Mouse (Mus musculus) urinary bladder, adult 2 months (tissue): ENCODE measurements around the gene Nrsn2. TPM values are rescaled to one million over a fixed set of nuclear protein-coding genes. Genes with fewer than 3 reads are reported as not detected.

Experiments used
- DNase-seq: peaks from one replicate; pipeline ENCODE4 v3.0.0; 2022; ENCODE audit warnings: low spot score
- polyA plus RNA-seq: library from polyadenylated mRNA; depleted of rRNA; stranded (reverse); fragments of >200 nt; gene quantifications from 2 replicates; pipeline ENCODE4 v1.2.3, GENCODE M21; 2012; rRNA removed

Nrsn2 gene
- not detected in 2 replicates for polyA plus RNA-seq

- no peak for DNase-seq
These were observed at the start of gene Nrsn2 for GRCm38 (mm10) chr2:152376345-152376741. Gene Nrsn2 (minus strand): TSS chr2:152376638.

- DNase-seq = no peak
These were observed 39.3 kb upstream of the Nrsn2 start for GRCm38 (mm10) chr2:152415786-152416185.

- no peak for DNase-seq
These were observed 38.8 kb upstream of the Nrsn2 start, which contains the start of gene 6820408C15Rik for GRCm38 (mm10) chr2:152415287-152415686. Gene 6820408C15Rik (plus strand): TSS chr2:152415587.

- peak; percentile 77 for DNase-seq
These were observed 38.2 kb upstream of the Nrsn2 start, which contains the start of gene Zcchc3 for GRCm38 (mm10) chr2:152414591-152415165. Gene Zcchc3 (minus strand): TSS chr2:152415027.

GRCm38 (mm10) chr2:152413765-152414584 lies 37.5 kb upstream of the Nrsn2 start:
- DNase-seq = peak; percentile 50

DNA sequence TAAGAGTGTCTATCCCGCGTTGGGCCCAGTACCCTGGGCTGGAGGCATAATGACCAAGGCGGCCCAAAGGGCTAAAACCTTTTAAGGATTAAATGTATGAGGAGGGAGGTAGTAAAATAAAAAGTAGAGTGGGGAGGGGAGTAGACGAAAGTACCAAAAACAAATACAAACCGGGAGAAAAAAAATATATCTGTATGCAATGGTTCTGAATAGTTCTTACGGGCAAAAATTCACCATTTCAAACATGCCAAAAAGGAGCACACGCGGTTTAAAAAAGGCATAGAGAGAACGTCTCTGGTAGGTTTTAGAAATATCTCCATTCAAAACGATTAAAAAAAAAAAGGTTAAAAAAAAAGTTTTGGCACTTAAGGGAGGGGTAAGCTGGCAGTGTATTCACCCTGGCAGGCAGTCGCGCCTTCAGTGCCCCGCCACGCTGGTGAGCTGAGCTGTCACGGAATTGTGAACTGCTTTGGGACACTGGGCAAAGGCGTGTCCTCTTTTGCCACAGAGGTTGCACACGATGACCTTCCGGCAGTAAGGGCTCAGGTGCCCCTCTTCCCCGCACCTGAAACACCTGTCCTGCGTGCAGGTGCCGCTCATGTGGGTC lies 36.8 kb upstream of the Nrsn2 start:
- DNase-seq = no peak

DNA sequence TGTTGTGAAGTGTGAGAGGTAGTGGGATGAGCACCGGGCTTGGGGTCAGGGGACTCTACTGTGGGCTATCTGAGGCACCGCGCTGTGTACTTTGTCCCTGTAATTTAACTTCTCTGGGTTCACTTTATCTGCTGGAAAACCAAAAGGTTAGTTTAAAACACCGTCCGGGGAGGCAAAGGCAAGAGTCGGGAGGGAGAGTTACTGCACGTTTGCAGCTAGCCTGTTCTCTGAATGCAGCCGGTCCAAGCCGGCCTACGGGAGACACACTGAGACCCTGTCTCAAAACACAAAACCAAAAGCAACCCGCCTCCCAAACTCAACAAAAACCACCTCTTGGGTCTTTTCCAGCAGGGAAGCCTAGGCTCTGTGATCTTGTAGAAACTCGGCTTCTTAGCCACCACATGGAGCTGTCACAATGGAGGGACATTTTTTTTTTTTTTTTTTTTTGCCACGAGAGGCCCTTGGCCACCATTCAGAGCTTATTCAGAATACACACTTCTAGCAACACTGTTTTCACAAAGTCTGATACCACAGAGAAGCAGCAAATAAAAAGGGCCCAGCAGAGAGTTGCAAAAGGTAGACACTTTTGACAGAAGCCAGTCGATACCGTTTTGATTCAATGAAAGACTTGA lies 36.2 kb upstream of the Nrsn2 start:
- DNase-seq = no peak

DNA sequence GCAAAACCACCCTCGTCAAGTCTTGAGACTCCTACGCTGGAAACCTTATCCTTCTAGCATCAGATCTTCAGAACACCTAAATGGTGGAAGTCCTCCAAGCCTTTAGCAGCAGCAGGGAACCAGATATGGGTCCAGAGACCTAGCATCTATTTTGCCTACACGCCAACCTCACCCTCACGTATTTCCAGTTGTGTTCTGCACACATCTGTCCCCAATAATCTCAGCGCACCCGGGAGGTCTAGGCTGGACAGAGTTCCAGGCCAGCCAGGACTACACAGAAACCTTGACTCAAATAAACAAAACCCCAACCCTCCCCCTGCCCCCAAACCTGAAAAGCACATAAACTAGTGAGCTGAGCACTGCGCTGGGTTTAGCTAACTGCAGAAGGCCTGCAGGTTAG lies 35.0 kb upstream of the Nrsn2 start:
- DNase-seq = no peak

- DNase-seq = no peak
These were observed 34.5 kb upstream of the Nrsn2 start for GRCm38 (mm10) chr2:152410971-152411371.

DNA sequence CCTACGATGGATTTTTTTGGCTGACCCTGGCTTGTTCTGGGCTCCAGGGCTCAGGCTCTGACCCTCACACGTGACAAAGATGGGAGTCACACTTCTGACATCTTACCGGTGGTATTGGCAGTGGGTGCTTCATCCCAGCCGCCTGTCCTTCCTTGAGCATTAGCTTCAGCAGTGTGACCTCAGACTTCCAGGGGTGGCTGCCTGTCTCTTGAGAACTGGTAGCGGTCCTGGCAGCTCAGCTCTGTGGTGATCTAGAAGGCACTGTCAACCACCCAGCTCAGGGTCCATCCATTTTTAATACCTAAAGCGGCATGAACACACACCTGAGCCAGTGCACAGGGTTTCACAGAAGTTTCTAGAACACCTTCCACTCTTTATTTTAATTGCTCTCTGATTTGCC lies 33.3 kb upstream of the Nrsn2 start:
- DNase-seq = no peak

GRCm38 (mm10) chr2:152406126-152406525 lies 29.7 kb upstream of the Nrsn2 start:
- DNase-seq = peak; percentile 70

- DNase-seq = no peak
These were observed 22.7 kb upstream of the Nrsn2 start for GRCm38 (mm10) chr2:152399122-152399542.

GRCm38 (mm10) chr2:152398691-152399090 lies 22.3 kb upstream of the Nrsn2 start:
- peak; percentile 83 for DNase-seq

DNA sequence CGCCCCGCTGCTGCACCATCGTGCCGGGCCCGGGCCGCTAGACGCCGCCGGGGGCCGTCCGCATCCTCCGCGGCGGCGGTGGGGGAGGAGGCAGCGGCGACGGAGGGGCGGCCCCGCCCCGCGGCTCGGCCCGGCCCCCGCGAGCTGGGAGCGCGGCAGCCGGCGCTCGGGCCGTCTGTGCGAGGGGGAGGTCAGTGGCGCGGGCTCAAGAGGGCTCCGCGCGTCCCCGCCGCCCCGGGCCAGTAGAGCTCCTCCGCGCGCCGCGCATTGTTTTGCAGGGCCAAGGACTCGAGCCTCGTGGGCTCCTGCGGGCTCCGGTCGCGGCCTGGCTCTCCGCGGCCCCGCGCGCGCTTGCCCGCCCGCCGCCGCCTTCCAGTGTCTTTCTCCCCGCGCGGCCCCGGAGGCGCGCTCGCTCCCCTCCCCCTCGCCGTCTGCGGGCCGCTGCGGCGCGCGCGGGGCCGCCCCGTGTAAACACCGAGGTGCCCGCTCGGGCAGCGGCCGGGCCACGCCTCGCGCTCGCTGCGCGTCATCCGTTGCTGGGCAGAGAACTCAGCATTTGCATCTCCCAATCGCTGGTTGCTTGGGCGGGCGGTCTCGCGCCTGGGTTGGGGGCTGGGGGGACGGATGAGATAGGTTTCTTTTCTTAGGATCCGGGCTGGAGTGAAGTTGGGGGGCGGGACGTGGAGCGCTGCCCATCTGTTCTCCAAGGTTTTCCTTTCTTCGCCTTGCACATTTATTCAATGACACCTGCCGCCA lies 21.4 kb upstream of the Nrsn2 start, which contains the start of gene Sox12:
Sox12 (minus strand) TSS at position 384 of the 756 bp plus-strand sequence.
- peak; percentile 85 for DNase-seq

DNA sequence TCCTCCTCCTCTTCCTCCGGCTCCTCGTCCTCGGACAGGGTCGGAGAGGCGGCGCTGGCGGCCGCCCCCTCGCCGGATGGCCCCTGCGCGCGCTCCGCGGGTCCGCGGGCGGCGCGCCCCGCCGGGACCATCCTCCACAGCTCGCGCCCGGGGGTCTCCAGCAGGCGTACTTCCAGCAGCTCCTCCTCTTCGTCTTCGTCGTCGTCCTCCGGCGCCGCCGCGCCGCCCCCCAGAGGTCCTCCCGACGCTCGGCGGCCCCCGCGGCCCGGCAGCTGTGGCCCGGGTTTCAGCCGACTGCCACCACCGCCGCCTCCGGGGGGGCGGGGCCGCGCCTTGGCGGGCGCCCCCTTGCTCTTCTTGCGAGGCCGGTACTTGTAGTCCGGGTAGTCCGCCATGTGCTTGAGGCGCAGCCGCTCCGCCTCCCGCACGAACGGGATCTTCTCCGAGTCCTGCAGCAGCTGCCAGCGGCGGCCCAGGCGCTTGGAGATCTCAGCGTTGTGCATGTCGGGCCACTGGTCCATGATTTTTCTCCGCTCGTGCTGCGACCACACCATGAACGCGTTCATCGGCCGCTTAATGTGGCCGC lies 20.7 kb upstream of the Nrsn2 start:
- peak; percentile 51 for DNase-seq

DNA sequence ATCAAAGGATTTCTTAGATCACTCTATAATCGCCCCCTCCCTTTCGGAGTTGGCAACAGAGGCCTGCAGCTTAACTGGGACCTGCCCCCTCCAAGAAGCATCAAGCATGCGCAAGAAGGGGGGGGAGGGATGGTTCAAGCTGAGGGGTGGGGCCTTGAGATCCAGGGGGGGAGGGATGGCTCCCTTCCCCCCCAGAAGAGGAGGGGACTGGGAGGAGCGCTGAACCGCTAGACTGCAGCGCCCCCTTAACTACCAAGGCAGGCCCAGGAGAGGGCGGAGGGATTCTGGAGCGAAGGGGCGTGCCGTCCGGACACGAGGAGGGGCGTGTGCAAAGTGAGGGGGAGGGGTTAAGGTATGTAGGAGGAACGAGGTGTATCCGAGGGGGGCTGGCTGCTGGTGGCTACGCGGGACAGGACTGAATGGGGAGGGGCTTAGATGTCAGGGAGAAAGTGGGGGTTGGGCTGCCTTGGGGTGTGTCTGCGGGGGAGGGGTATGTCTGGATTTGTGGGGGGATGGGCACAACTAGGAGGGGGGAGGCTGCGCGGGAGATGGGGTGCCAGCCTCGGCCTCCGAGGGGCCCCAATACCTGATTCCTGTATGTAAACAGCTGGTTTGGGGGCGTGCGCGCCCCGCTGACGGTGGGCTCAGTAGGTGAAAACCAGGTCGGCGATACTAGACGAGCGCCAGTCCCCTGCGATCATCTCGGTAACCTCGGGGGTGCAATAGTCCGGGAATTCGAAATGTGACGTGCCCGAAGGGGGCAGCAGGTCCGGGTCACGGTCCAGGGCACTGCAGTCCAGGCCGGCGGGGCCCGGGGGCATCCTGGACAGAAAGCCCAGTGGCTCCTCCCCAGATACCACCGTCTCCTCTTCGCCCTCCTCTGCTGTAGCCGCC lies 19.9 kb upstream of the Nrsn2 start:
- DNase-seq = no peak

- DNase-seq = no peak
These were observed 19.0 kb upstream of the Nrsn2 start for GRCm38 (mm10) chr2:152395271-152395920.

DNA sequence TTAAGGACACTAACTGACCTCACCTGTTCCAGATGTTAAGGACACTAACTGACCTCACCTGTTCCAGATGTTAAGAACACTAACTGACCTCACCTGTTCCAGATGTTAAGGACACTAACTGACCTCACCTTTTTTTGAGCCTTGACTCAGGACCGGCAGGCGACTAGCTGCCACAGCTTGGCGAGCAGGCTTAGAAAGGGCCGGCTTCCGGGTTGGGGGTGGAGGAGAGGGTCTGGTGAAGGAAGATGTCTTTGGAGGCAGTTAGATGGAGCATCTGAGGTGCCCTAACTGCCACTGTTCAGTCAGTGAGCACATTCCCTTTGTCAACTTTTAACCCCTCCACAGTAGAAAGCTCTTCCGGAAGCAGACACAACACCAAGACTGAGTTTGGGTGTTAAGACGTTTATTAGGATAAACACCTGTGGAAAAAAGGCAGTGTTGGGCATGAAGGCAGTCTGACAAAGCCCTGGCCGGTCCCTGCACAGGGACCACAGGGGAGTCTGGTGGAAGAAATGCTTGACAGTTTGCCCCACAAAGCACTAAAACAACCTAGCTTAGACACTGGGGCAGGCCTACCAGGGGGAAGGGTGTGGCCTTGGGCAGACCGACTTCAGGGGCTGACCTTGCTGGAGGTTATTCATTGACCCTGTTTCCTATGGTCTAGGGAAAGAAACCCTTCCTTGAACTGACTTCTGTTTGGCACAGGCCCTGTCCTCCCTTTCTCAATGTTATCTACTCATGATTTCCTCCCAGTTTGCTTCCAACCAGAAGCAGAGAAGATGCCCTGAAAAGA lies 17.0 kb upstream of the Nrsn2 start:
- no peak for DNase-seq

DNA sequence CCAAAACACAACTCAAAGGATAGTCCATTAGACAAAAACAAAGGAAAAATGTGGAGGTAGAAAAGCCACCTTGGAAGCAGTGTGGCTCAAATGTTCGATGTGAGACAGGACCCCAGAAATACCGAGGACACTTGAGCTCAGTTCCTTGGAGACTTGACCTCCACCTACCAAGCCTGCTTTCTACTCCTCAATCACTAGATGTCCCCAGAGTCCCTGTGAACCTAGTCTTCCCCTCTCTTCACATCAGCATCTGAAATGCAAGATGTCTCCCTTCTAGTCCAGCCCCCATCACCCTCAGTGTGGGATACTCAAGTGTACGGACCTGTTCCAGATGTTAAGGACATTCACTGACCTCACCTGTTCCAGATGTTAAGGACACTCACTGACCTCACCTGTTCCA lies 16.3 kb upstream of the Nrsn2 start:
- DNase-seq = no peak
